Mouse (Mus musculus) urinary bladder, adult 18-20 months (tissue): ENCODE measurements at regions not wholly inside any gene's neighbourhood (a gene's known extent, or its start where the extent isn't known, plus 50 kb on each side); places are given as distances from the start of the nearest gene placed in this dataset.

Experiments
- DNase-seq, 2 experiments: peaks; one replicate each; pipeline ENCODE4 v3.0.0; 2022; ENCODE audit warnings: low spot score in 2 of 2, mixed read lengths in 2 of 2

- DNase-seq: no peak
Measured at GRCm38 (mm10) chr2:71636590-71636989, 90.0 kb upstream of the Dlx2 start.

GRCm38 (mm10) chr2:71640251-71640650 lies 93.7 kb upstream of the Dlx2 start:
- no peak for DNase-seq

GRCm38 (mm10) chr2:71644038-71644470 lies 97.5 kb upstream of the Dlx2 start:
- peak in 1 of 2 experiments; percentile 64 for DNase-seq

GRCm38 (mm10) chr2:71647914-71648497 lies 97.4 kb upstream of the Itga6 start:
- DNase-seq: no peak

- DNase-seq: no peak
Measured at GRCm38 (mm10) chr2:71651662-71652061, 93.8 kb upstream of the Itga6 start.

GRCm38 (mm10) chr2:71652261-71652801 lies 93.1 kb upstream of the Itga6 start:
- DNase-seq: peak; percentile 29 to 30

GRCm38 (mm10) chr2:71654817-71655503 lies 90.5 kb upstream of the Itga6 start:
- no peak for DNase-seq

GRCm38 (mm10) chr2:71655504-71656390 lies 89.7 kb upstream of the Itga6 start:
- no peak for DNase-seq

- DNase-seq: no peak
Measured at GRCm38 (mm10) chr2:71656611-71657244, 88.7 kb upstream of the Itga6 start.

- no peak for DNase-seq
Measured at GRCm38 (mm10) chr2:71661438-71661837, 84.0 kb upstream of the Itga6 start.

- DNase-seq: no peak
Measured at GRCm38 (mm10) chr2:71661986-71662385, 83.4 kb upstream of the Itga6 start.

- DNase-seq: no peak
Measured at GRCm38 (mm10) chr2:71663453-71663852, 82.0 kb upstream of the Itga6 start.

GRCm38 (mm10) chr2:71666927-71667326 lies 78.5 kb upstream of the Itga6 start:
- DNase-seq: no peak

GRCm38 (mm10) chr2:71667746-71668145 lies 77.7 kb upstream of the Itga6 start:
- DNase-seq: no peak

- no peak for DNase-seq
Measured at GRCm38 (mm10) chr2:71670228-71670790, 75.1 kb upstream of the Itga6 start.

GRCm38 (mm10) chr2:71670882-71671281 lies 74.5 kb upstream of the Itga6 start:
- no peak for DNase-seq

GRCm38 (mm10) chr2:71673087-71673920 lies 72.1 kb upstream of the Itga6 start:
- DNase-seq: no peak

GRCm38 (mm10) chr2:71680746-71681145 lies 64.7 kb upstream of the Itga6 start:
- no peak for DNase-seq

GRCm38 (mm10) chr2:71681148-71681547 lies 64.3 kb upstream of the Itga6 start:
- no peak for DNase-seq

- DNase-seq: no peak
Measured at GRCm38 (mm10) chr2:71683375-71683774, 62.0 kb upstream of the Itga6 start.
